Mouse (Mus musculus): ENCODE measurements around the gene Tvp23b. TPM values are rescaled to one million over a fixed set of nuclear protein-coding genes. Genes with fewer than 3 reads are reported as not detected.

Gene Tvp23b
- polyA plus RNA-seq, 1 experiment from 2014 or later: 43.4 TPM

- Histone ChIP-seq H3K27ac (no peak overlapping the region), H3K36me3 (no peaks in the 10 kb centered on the region), H3K4me3 (no peak overlapping the region), H3K27me3 (ENCODE audit: low read depth, poor library complexity, severe bottlenecking) (no peaks in the 10 kb centered on the region), H3K4me1 (peaks cover 22% of the 10 kb centered on the region), H3K9me3 (replicated peaks) (no peaks in the 10 kb centered on the region)
- WGBS: 72% methylated on average over 4 of the region's 4 CpGs
- no peak for DNase-seq (ENCODE audit: low spot score)
These were observed 84.0 kb downstream of the Tvp23b start for GRCm38 (mm10) chr11:62963292-62963691.

GRCm38 (mm10) chr11:62966424-62966764, 87.1 kb downstream of the Tvp23b start:
- DNase-seq (ENCODE audit: low spot score): no peak
- no peaks in the 10 kb centered on the region for H3K36me3 ChIP-seq
- peaks cover 22% of the 10 kb centered on the region for H3K4me1 ChIP-seq
- H3K27me3 ChIP-seq (ENCODE audit: low read depth, poor library complexity, severe bottlenecking): no peaks in the 10 kb centered on the region
- H3K9me3 ChIP-seq (replicated peaks): no peaks in the 10 kb centered on the region
- H3K4me3 ChIP-seq: peak overlapping the region; percentile 44
- WGBS: 46% methylated on average over 3 of the region's 3 CpGs
- peak overlapping the region; percentile 90 for H3K27ac ChIP-seq

Other genes starting within 250 kb of the Tvp23b start
- 15.7 and 17.3 TPM in 2 replicates for gene Lrrc75a, start 230.9 kb upstream of the Tvp23b start, polyA plus RNA-seq (2016; fragmentation: Nextera tagmentation; extraction: Ambion mirVana)
- 45.5 and 52.5 TPM in 2 replicates for gene Mmgt2, start 230.8 kb upstream of the Tvp23b start, polyA plus RNA-seq (2016; fragmentation: Nextera tagmentation; extraction: Ambion mirVana)
- 11.8 and 15.7 TPM in 2 replicates for gene Zfp287, start 147.6 kb upstream of the Tvp23b start, polyA plus RNA-seq (2016; fragmentation: Nextera tagmentation; extraction: Ambion mirVana)
- gene Gm10428, start 126.4 kb upstream of the Tvp23b start, polyA plus RNA-seq (2016; fragmentation: Nextera tagmentation; extraction: Ambion mirVana): not detected in 2 replicates
- gene Zfp286, start 90.0 kb upstream of the Tvp23b start, polyA plus RNA-seq (2016; fragmentation: Nextera tagmentation; extraction: Ambion mirVana): 22.4 and 29.8 TPM in 2 replicates
- gene Trim16, start 59.2 kb upstream of the Tvp23b start, polyA plus RNA-seq (2016; fragmentation: Nextera tagmentation; extraction: Ambion mirVana): 2.9 and 3.3 TPM in 2 replicates
- gene Fbxw10, start 32.4 kb upstream of the Tvp23b start, polyA plus RNA-seq (2016; fragmentation: Nextera tagmentation; extraction: Ambion mirVana): 0.31 and 0.84 TPM in 2 replicates
- gene Cdrt4, start 71.7 kb downstream of the Tvp23b start, polyA plus RNA-seq (2016; fragmentation: Nextera tagmentation; extraction: Ambion mirVana): not detected in 2 replicates
- gene Tekt3, start 182.2 kb downstream of the Tvp23b start, polyA plus RNA-seq (2016; fragmentation: Nextera tagmentation; extraction: Ambion mirVana): not detected in 2 replicates
- 27.7 and 29.8 TPM in 2 replicates for gene Pmp22, start 249.5 kb downstream of the Tvp23b start, polyA plus RNA-seq (2016; fragmentation: Nextera tagmentation; extraction: Ambion mirVana)